Mouse (Mus musculus) MEL (cell line): ENCODE measurements around the gene Znrf4. TPM values are rescaled to one million over a fixed set of nuclear protein-coding genes. Genes with fewer than 3 reads are reported as not detected.
"Not testable (repeated sequence)": the region's sequence is repeated elsewhere in the genome, so short reads cannot be mapped to it uniquely, and the experiment has no call there.

Source experiments
- DNase-seq: peaks from one replicate; pipeline ENCODE4 v3.0.0; 2011; ENCODE audit warnings: low read depth, low spot score
- H3K27ac ChIP-seq: 2 replicates; pipeline ENCODE4 v1.5.1; 2012; ENCODE audit warnings: low read depth, mild to moderate bottlenecking, control low read depth, low read length, moderate library complexity; ENCODE audit not compliant: control insufficient read depth
- H3K27me3 ChIP-seq, 2 experiments: fragments of 150-350 bp in 1 of 2; sonication (generic) in 1 of 2; 2 replicates each; pipeline ENCODE4 v1.6.1; 2012; ENCODE audit warnings: low read length in 2 of 2, mild to moderate bottlenecking in 2 of 2, improper control_type of control experiment in 1 of 2, moderate library complexity in 1 of 2; ENCODE audit not compliant: insufficient read depth in 2 of 2, control insufficient read depth in 1 of 2
- H3K36me3 ChIP-seq, 2 experiments: 2 replicates each; pipeline ENCODE4 v1.6.1; 2012 to 2014; ENCODE audit warnings: low read length in 2 of 2, improper control_type of control experiment in 1 of 2, inconsistent platforms in 1 of 2, mild to moderate bottlenecking in 1 of 2; ENCODE audit not compliant: insufficient read depth in 2 of 2, control insufficient read depth in 1 of 2
- H3K4me1 ChIP-seq, 2 experiments: fragments of 150-350 bp in 1 of 2; sonication (generic) in 1 of 2; 2 replicates each; pipeline ENCODE4 v1.6.1; 2012; ENCODE audit warnings: low read length in 2 of 2, improper control_type of control experiment in 1 of 2, mild to moderate bottlenecking in 1 of 2; ENCODE audit not compliant: insufficient read depth in 2 of 2, control insufficient read depth in 1 of 2
- H3K4me3 ChIP-seq, 2 experiments: fragments of 150-350 bp in 1 of 2; sonication (generic) in 1 of 2; 2 replicates each; pipeline ENCODE4 v1.5.1; 2012; ENCODE audit warnings: low read depth in 2 of 2, low read length in 2 of 2, mild to moderate bottlenecking in 2 of 2, moderate library complexity in 2 of 2, control low read depth in 1 of 2, improper control_type of control experiment in 1 of 2; ENCODE audit not compliant: control insufficient read depth in 1 of 2, insufficient read depth in 1 of 2
- H3K79me2 ChIP-seq: 2 replicates; pipeline ENCODE4 v1.6.1; 2012; ENCODE audit warnings: mild to moderate bottlenecking, low read length, moderate library complexity; ENCODE audit not compliant: control insufficient read depth, poor library complexity, insufficient read depth
- H3K9ac ChIP-seq: 2 replicates; pipeline ENCODE4 v1.6.1; 2012; ENCODE audit warnings: low read depth, mild to moderate bottlenecking, control low read depth, low read length, moderate library complexity; ENCODE audit not compliant: control insufficient read depth, poor library complexity, severe bottlenecking
- H3K9me3 ChIP-seq: fragments of 150-350 bp; sonication (generic); replicated peaks from 2 replicates; pipeline ENCODE4 v1.6.1; 2012; ENCODE audit warnings: mild to moderate bottlenecking, low read length, improper control_type of control experiment, moderate library complexity; ENCODE audit not compliant: insufficient read depth
- CTCF ChIP-seq, 3 experiments: IDR thresholded peaks in 2 of 3; conservative IDR thresholded peaks in 1 of 3; 2 replicates each; pipeline ENCODE4 v1.5.1; 2011 to 2012; ENCODE audit warnings: low read length in 3 of 3, low read depth in 2 of 3, mild to moderate bottlenecking in 2 of 3, improper control_type of control experiment in 1 of 3, inconsistent platforms in 1 of 3, mixed read lengths in 1 of 3, moderate library complexity in 1 of 3; ENCODE audit not compliant: control insufficient read depth in 1 of 3, insufficient read depth in 1 of 3, poor library complexity in 1 of 3, severe bottlenecking in 1 of 3
- EP300 ChIP-seq, 2 experiments: IDR thresholded peaks; 2 replicates each; pipeline ENCODE4 v1.6.1; 2011; ENCODE audit warnings: improper control_type of control experiment in 2 of 2, low read length in 2 of 2, low read depth in 1 of 2, mild to moderate bottlenecking in 1 of 2
- ETS1 ChIP-seq: IDR thresholded peaks from 2 replicates; pipeline ENCODE4 v1.6.1; 2012; ENCODE audit warnings: low read depth, mild to moderate bottlenecking, inconsistent platforms, low read length, improper control_type of control experiment, moderate library complexity
- KAT2A ChIP-seq: conservative IDR thresholded peaks from 2 replicates; pipeline ENCODE4 v1.6.1; 2012; ENCODE audit warnings: low read depth, low read length, improper control_type of control experiment, inconsistent platforms
- MYB ChIP-seq: IDR thresholded peaks from 2 replicates; pipeline ENCODE4 v1.6.1; 2011; ENCODE audit warnings: mild to moderate bottlenecking, low read depth, low read length, improper control_type of control experiment
- SIN3A ChIP-seq: IDR thresholded peaks from 2 replicates; pipeline ENCODE4 v1.6.1; 2012; ENCODE audit warnings: low read length, improper control_type of control experiment, inconsistent platforms
- SMC3 ChIP-seq: IDR thresholded peaks from 2 replicates; pipeline ENCODE4 v1.6.1; 2011; ENCODE audit warnings: low read depth, low read length, improper control_type of control experiment
- UBTF ChIP-seq: IDR thresholded peaks from 2 replicates; pipeline ENCODE4 v1.6.1; 2012; ENCODE audit warnings: low read depth, mild to moderate bottlenecking, inconsistent platforms, low read length, improper control_type of control experiment, moderate library complexity, borderline replicate concordance; ENCODE audit not compliant: insufficient read depth
- polyA plus RNA-seq, 2 experiments: library from polyadenylated mRNA; stranded (reverse) in 1 of 2; unstranded in 1 of 2; fragments of >175 nt in 1 of 2; fragments of >200 nt in 1 of 2; gene quantifications; 2 replicates each; pipeline versions ENCODE4 v1.2.1 to v1.2.4; 2012; ENCODE audit warnings: low replicate concordance in 2 of 2, low read depth in 1 of 2; ENCODE audit not compliant: insufficient read length in 2 of 2, insufficient read depth in 1 of 2, missing spikeins in 1 of 2
- total RNA-seq: library from RNA; depleted of rRNA; stranded (reverse); fragments of 300-350 nt; gene quantifications from 2 replicates; pipeline ENCODE4 v1.2.3, GENCODE M21; 2012

The Znrf4 gene
- total and polyA plus RNA-seq, 3 experiments: not detected

GRCm38 (mm10) chr17:56505401-56505800 lies 6.8 kb downstream of the Znrf4 start:
- peaks cover 0 to 15% of the 10 kb centered on the region in 2 experiments; a peak in 1 of 4 replicates for H3K4me1 ChIP-seq
- no peak for DNase-seq
- H3K9ac ChIP-seq: no peak overlapping the region
- no peak overlapping the region for H3K4me3 ChIP-seq
- no peak overlapping the region for H3K27ac ChIP-seq
- TF ChIP-seq SIN3A (no peak), UBTF (no peak)
- H3K9me3 ChIP-seq: no peaks in the 10 kb centered on the region
- H3K79me2 ChIP-seq: no peaks in the 10 kb centered on the region; the same call in 1 of the 2 replicates
- no peaks in the 10 kb centered on the region for H3K27me3 ChIP-seq
- H3K36me3 ChIP-seq: 0 out of 4 replicates have a peak, but pooled peaks cover 0 to 2% of the 10 kb centered on the region in 2 experiments

DNA sequence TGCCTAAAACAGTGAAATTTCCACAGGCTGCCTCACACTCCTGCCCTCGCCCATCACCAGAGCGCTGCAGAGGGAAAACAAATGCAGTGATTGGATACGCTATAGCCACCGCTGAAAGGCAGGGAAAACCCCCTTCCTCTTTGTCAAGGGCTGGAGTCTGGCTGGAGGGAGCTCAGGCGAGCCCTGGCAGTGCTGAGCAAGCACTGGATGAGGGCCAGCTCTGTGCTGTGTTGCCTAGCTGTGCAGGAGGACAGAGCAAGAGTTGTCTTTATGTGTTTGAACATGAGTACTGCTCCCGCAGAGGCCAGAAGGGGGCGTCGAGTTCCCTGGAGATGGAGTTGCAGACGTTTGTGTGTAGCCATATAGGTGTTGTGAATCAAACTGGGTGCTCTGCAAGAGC lies 9.7 kb downstream of the Znrf4 start:
- Histone ChIP-seq H3K27me3 (peaks cover 2 to 5% of the 10 kb centered on the region in 2 experiments; a peak in 2 of 4 replicates), H3K9ac (no peak overlapping the region), H3K79me2 (no peaks in the 10 kb centered on the region; the same call in 1 of the 2 replicates)
- DNase-seq: peak; percentile 22
- TF ChIP-seq ETS1: no peak
- TF ChIP-seq CTCF (IDR thresholded peaks at IDR 0.05 in 2 of 3, conservative IDR thresholded peaks at IDR 0.05 in 1 of 3; ENCODE audit: control insufficient read depth in 1 of 3, insufficient read depth in 1 of 3, low read depth in 2 of 3, low read length in 3 of 3, poor library complexity in 1 of 3, severe bottlenecking in 1 of 3): peak in 2 of 3 experiments; percentile 19 to 30; a peak in 3 of 6 replicates
- TF ChIP-seq KAT2A: no peak
- TF ChIP-seq SMC3: peak; percentile 19; the same call in 1 of the 2 replicates
- no peak for TF ChIP-seq EP300 (IDR thresholded peaks at IDR 0.05; ENCODE audit: low read depth in 1 of 2, low read length in 2 of 2)
- TF ChIP-seq MYB: no peak
- TF ChIP-seq, all 39 proteins: peak for 2
- no peaks in the 10 kb centered on the region for H3K9me3 ChIP-seq
- H3K4me1 ChIP-seq: peaks cover 0 to 6% of the 10 kb centered on the region in 2 experiments; a peak in 1 of 4 replicates
- no peaks in the 10 kb centered on the region for H3K36me3 ChIP-seq
- no peak overlapping the region for H3K27ac ChIP-seq
- H3K4me3 ChIP-seq: no peak overlapping the region

GRCm38 (mm10) chr17:56501635-56502400 lies 10.4 kb downstream of the Znrf4 start:
- H3K27ac ChIP-seq, H3K9me3 ChIP-seq, H3K4me3 ChIP-seq, H3K27me3 ChIP-seq, DNase-seq, H3K4me1 ChIP-seq, H3K79me2 ChIP-seq, H3K36me3 ChIP-seq, H3K9ac ChIP-seq: not testable (repeated sequence)
